Mouse (Mus musculus) layer of hippocampus, adult 18-20 months (tissue): ENCODE data around the gene Flcn. TPM values are rescaled to one million over a fixed set of nuclear protein-coding genes. Genes with fewer than 3 reads are reported as not detected.

Source experiments
- DNase-seq, 2 experiments: peaks; one replicate each; pipeline ENCODE4 v3.0.0; 2022; ENCODE audit warnings: low spot score in 2 of 2
- total RNA-seq, 2 experiments: library from RNA; stranded (reverse); gene quantifications; 2 replicates each; pipeline ENCODE4 v1.2.3; 2021

The Flcn gene
- total RNA-seq, 2 experiments from 2014 or later = 51.5 to 51.8 TPM

GRCm38 (mm10) chr11:59770753-59771152 lies 39.1 kb downstream of the Flcn start:
- peak in 1 of 2 experiments; percentile 33 for DNase-seq

DNA sequence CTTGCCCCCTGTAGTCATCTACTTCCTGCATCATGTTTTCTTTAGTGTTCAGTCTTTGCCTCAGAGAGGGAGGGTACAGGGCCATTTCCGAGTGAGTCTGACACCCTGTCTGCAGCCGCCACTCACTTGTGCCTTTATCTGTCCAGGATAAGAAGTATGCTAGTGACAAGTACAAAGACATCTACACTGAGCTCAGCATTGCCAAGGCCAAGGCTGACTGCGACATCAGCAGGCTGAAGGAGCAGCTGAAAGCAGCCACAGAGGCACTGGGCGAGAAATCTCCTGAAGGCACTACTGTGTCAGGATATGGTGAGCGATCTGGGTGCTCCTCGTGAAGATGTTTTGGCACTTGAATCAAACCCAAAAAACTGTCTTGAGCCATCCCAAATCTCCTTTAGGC lies 40.1 kb downstream of the Flcn start:
- DNase-seq = no peak

DNA sequence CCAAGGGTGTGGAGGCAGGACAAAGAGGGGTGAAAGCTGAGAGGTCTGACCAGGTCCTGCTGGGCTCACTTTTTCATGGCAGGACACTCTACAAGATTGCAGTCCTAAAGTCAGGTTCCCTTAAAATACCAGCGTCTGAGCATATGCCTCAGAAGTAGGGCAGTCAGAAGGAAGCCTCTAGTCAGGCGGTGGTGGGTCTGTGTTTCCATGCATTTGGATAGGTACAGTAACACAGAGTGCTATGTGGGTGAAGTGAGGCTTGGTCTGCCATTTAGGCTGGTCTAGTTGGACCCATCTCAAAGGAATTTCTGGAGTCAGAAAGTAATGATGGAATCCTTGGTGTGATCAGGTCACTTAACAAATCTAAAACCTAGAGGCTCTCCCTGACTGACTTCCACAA lies 40.5 kb downstream of the Flcn start:
- no peak for DNase-seq

- DNase-seq = no peak
These were observed 49.0 kb downstream of the Flcn start for GRCm38 (mm10) chr11:59760796-59761195.

GRCm38 (mm10) chr11:59759626-59760025 lies 50.2 kb downstream of the Flcn start:
- DNase-seq = no peak

GRCm38 (mm10) chr11:59759178-59759577 lies 50.6 kb downstream of the Flcn start:
- DNase-seq = peak; percentile 51 to 63

DNA sequence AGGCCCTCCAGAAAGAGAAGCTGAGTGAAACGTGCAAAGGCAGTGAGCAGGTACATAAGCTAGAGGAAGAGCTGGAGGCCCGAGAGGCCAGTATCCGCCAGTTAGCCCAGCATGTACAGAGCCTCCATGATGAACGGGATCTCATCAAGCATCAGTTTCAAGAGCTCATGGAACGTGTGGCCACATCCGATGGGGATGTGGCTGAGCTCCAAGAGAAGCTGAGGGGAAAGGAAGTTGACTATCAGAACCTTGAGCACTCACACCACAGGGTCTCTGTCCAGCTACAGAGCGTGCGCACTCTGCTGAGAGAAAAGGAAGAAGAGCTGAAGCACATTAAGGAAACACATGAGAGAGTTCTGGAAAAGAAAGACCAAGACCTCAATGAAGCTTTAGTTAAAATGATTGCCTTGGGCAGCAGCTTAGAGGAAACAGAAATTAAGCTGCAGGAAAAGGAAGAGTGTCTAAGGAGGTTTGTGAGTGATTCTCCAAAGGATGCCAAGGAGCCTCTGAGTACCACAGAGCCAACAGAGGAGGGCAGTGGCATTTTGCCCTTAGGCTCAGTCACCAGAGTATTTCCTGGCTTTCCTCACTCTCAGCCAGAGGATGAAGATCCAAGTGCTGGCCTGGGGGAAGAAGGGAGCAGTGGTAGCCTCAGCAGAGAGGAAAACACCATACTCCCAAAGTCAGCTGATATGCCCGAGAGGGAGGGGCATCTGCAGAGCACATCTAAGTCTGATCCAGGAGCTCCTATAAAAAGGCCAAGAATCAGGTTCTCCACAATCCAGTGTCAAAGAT lies 51.4 kb downstream of the Flcn start:
- DNase-seq = no peak

DNA sequence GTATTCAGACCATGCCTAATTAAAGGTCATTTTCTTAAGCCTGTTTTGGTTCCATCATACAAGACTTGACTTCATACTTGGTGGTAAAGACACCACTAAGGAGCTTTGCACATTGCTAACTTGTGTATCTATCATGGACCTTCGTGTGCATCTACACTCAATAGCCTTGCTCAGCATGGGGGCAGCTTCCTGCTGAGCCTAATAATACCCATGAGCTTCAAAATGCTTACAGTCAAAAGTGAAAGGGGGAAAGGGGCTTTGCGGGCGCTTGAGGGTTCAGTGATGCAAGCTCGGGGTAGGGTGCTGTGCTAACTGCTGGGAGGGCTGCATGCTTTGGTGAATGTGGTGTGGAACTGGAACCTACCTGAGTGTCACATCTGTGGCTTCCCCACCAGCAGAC lies 53.5 kb downstream of the Flcn start:
- no peak for DNase-seq

DNA sequence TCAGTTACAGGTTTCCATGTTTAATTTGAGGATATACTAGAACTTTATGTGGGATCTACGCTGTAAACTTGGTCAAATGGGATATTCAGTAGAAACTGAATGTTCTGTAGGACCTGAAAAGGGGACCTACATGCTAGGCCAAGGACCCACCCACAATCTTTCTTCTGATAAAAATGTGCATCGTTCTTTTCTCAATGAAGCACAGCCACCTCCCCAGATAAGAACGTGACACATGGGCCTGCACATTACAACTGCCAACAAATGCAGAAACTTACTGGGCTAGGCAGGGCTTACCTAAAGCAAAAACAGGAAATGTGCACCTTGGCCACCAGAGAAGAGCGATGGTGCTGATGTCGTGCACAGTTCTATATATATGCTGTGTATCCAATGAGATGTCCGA lies 55.3 kb downstream of the Flcn start:
- no peak for DNase-seq

DNA sequence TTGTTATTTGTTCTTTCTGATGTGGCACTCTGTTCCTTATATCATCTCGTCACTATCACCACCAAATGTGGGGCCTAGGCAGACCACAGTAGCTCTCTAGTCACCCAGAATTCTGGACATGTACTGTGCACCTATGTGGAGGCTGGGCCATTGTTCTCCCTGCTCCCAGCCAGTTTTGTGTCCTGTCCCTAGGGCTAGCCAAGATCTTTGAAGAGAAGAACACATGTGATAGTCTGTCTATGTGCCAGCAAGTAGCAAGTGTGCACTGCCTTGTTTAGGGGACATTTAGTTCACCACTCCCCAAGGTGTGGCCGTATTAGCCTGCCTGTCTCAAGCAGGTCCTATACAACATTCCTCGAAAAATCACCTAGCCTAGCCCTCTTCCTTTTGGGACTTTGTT lies 60.8 kb downstream of the Flcn start:
- DNase-seq = no peak

GRCm38 (mm10) chr11:59746614-59747013 lies 63.2 kb downstream of the Flcn start:
- peak in 1 of 2 experiments; percentile 72 for DNase-seq

GRCm38 (mm10) chr11:59745851-59746250 lies 64.0 kb downstream of the Flcn start:
- no peak for DNase-seq

GRCm38 (mm10) chr11:59744374-59744773 lies 65.4 kb downstream of the Flcn start:
- DNase-seq = no peak

GRCm38 (mm10) chr11:59743712-59744111 lies 66.1 kb downstream of the Flcn start:
- DNase-seq = no peak

GRCm38 (mm10) chr11:59743307-59743706 lies 66.5 kb downstream of the Flcn start:
- no peak for DNase-seq

DNA sequence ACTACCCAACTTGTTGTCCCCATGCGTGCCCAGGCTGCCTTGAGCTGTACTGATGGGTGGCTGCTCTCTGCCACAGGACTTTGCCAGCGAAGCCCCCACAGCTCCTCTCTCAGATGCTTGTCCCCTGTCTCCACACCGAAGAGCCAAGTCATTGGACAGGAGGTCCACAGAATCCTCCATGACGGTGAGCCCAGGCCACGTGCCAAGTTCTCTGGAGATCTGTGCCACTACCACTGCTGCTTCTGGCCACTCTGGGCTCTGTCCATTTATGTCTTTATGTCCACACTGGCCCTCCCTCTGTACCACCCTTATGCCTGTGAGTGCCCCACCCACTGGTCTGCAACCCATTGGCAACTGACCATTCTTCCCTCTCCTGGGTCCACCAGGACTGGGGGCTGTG lies 67.9 kb downstream of the Flcn start:
- no peak for DNase-seq

Other genes with a start within 250 kb of the Flcn start
- gene Olfr222, start 233.8 kb downstream of the Flcn start, total RNA-seq = not detected
- not detected for gene Olfr223, start 216.7 kb downstream of the Flcn start, total RNA-seq
- 100 to 1,000 TPM; 283 to 287 TPM for gene Mprip, start 148.7 kb downstream of the Flcn start, total RNA-seq
- under 1 TPM; 0.35 to 0.61 TPM for gene Pld6, start 22.4 kb downstream of the Flcn start, total RNA-seq
- gene Nt5m, start 29.4 kb upstream of the Flcn start, total RNA-seq = 10 to 100 TPM; 55.6 to 56.0 TPM
- gene Cops3, start 29.8 kb upstream of the Flcn start, total RNA-seq = 10 to 100 TPM; 72.0 to 73.3 TPM
- gene Med9, start 138.2 kb upstream of the Flcn start, total RNA-seq = 10 to 100 TPM; 42.6 to 43.5 TPM
- gene Rasd1, start 154.9 kb upstream of the Flcn start, total RNA-seq = 10 to 100 TPM; 58.8 to 74.2 TPM
- 1 to 10 TPM; 2.4 to 7.8 TPM for gene Pemt, start 236.5 kb upstream of the Flcn start, total RNA-seq